Mouse (Mus musculus) adrenal gland, postnatal 4 days (tissue): Measurements from ENCODE around the gene Ccdc173. TPM values are rescaled to one million over a fixed set of nuclear protein-coding genes. Genes with fewer than 3 reads are reported as not detected.

ENCODE experiments used
- total RNA-seq, 2 experiments: library from RNA; stranded (reverse); gene quantifications; 2 replicates each; pipeline ENCODE4 v1.2.3; 2021

Gene Ccdc173
- total RNA-seq, 2 experiments from 2014 or later, result 2.7 to 3.0 TPM

Other genes with a start within 250 kb of the Ccdc173 start
- 10 to 100 TPM in 1 of 2 experiments, 1 to 10 TPM in 1; 2.0 to 40.1 TPM for gene Lrp2, start 203.5 kb downstream of the Ccdc173 start, total RNA-seq
- gene Bbs5, start 142.4 kb downstream of the Ccdc173 start, total RNA-seq, result 10 to 100 TPM; 11.1 to 11.7 TPM
- gene Klhl41, start 119.5 kb downstream of the Ccdc173 start, total RNA-seq, result 10 to 100 TPM in 1 of 2 experiments, 1 to 10 TPM in 1; 5.2 to 18.0 TPM
- 10 to 100 TPM; 23.4 to 26.9 TPM for gene Fastkd1, start 76.1 kb downstream of the Ccdc173 start, total RNA-seq
- gene Ppig, start 67.0 kb downstream of the Ccdc173 start, total RNA-seq, result 10 to 100 TPM; 89.5 to 95.0 TPM
- 10 to 100 TPM; 14.7 to 17.4 TPM for gene Phospho2, start within 50 bp of the Ccdc173 start, total RNA-seq
- 10 to 100 TPM; 25.8 to 26.8 TPM for gene Klhl23, start 32.4 kb upstream of the Ccdc173 start, total RNA-seq
- gene Ssb, start 72.0 kb upstream of the Ccdc173 start, total RNA-seq, result 100 to 1,000 TPM; 196 to 224 TPM
- gene Mettl5, start 96.0 kb upstream of the Ccdc173 start, total RNA-seq, result 10 to 100 TPM; 26.0 to 27.1 TPM
- 10 to 100 TPM; 72.6 to 78.7 TPM for gene Ubr3, start 107.7 kb upstream of the Ccdc173 start, total RNA-seq
- under 1 TPM; 0.06 to 0.20 TPM for gene Myo3b, start 249.6 kb upstream of the Ccdc173 start, total RNA-seq